Mouse (Mus musculus): Measurements from ENCODE around the gene Abhd14a. TPM values are rescaled to one million over a fixed set of nuclear protein-coding genes. Genes with fewer than 3 reads are reported as not detected.

The Abhd14a gene
- polyA plus RNA-seq, 2 experiments: 14.3 to 16.4 TPM

GRCm38 (mm10) chr9:106402607-106403375, 44.7 kb downstream of the Abhd14a start:
- H3K4me3 ChIP-seq (ENCODE audit: insufficient read depth in 1 of 2, low read depth in 2 of 2, low read length in 2 of 2): no peak overlapping the region
- TF ChIP-seq CTCF (IDR thresholded peaks at IDR 0.05; ENCODE audit: low read depth): no peak
- TF ChIP-seq EP300 (IDR thresholded peaks at IDR 0.05; ENCODE audit: low read depth): no peak
- H3K4me1 ChIP-seq (replicated peaks; ENCODE audit: control insufficient read depth in 2 of 2, insufficient read depth in 2 of 2, low read length in 1 of 2): peaks cover 40 to 53% of the 10 kb centered on the region in 2 experiments
- 70% methylated on average over 16 of the region's 16 CpGs for WGBS (ENCODE audit: insufficient replicate concordance)
- H3K27ac ChIP-seq: peak overlapping the region; percentile 25; the same call in 1 of the 2 replicates
- DNase-seq (ENCODE audit: low read depth in 3 of 3, low spot score in 3 of 3): no peak
- no peak overlapping the region; the same call in 1 of the 2 replicates for H3K9ac ChIP-seq (replicated peaks)
- H3K27me3 ChIP-seq (ENCODE audit: control insufficient read depth, insufficient read depth, low read length): no peaks in the 10 kb centered on the region
- no peaks in the 10 kb centered on the region for H3K9me3 ChIP-seq (ENCODE audit: control insufficient read depth, low read length)
- H3K36me3 ChIP-seq (replicated peaks; ENCODE audit: control insufficient read depth, insufficient read depth, low read depth): no peaks in the 10 kb centered on the region
- H3K4me2 ChIP-seq (ENCODE audit: low read depth): peak overlapping the region; percentile 31
- ATAC-seq (ENCODE audit: insufficient read depth): no peak

- 27% methylated on average over 5 of the region's 5 CpGs for WGBS (ENCODE audit: insufficient replicate concordance)
- Histone ChIP-seq H3K27ac (peak overlapping the region; percentile 25), H3K4me1 (replicated peaks; ENCODE audit: control insufficient read depth in 2 of 2, insufficient read depth in 2 of 2, low read length in 1 of 2) (peaks cover 43 to 58% of the 10 kb centered on the region in 2 experiments), H3K9ac (replicated peaks) (peak overlapping the region; percentile 31), H3K27me3 (ENCODE audit: control insufficient read depth, insufficient read depth, low read length) (no peaks in the 10 kb centered on the region), H3K4me3 (ENCODE audit: insufficient read depth in 1 of 2, low read depth in 2 of 2, low read length in 2 of 2) (no peak overlapping the region), H3K36me3 (replicated peaks; ENCODE audit: control insufficient read depth, insufficient read depth, low read depth) (no peaks in the 10 kb centered on the region), H3K4me2 (ENCODE audit: low read depth) (peak overlapping the region; percentile 31), H3K9me3 (ENCODE audit: control insufficient read depth, low read length) (no peaks in the 10 kb centered on the region)
- 0 out of 2 replicates have a peak, but pooled peaks have one; percentile 34 for TF ChIP-seq EP300 (IDR thresholded peaks at IDR 0.05; ENCODE audit: low read depth)
- no peak for TF ChIP-seq CTCF (IDR thresholded peaks at IDR 0.05; ENCODE audit: low read depth)
- ATAC-seq (ENCODE audit: insufficient read depth): peak; percentile 34
- DNase-seq (ENCODE audit: low read depth in 3 of 3, low spot score in 3 of 3): peak in 1 of 3 experiments; percentile 50
Observed at GRCm38 (mm10) chr9:106402149-106402548, 45.3 kb downstream of the Abhd14a start.

- H3K4me1 ChIP-seq (replicated peaks; ENCODE audit: control insufficient read depth in 2 of 2, insufficient read depth in 2 of 2, low read length in 1 of 2): peaks cover 43 to 58% of the 10 kb centered on the region in 2 experiments
- no peak overlapping the region; the same call in 1 of the 2 replicates for H3K4me2 ChIP-seq (ENCODE audit: low read depth)
- ATAC-seq (ENCODE audit: insufficient read depth) (no peak), DNase-seq (ENCODE audit: low read depth in 3 of 3, low spot score in 3 of 3) (no peak)
- H3K9me3 ChIP-seq (ENCODE audit: control insufficient read depth, low read length): no peaks in the 10 kb centered on the region
- no peaks in the 10 kb centered on the region for H3K36me3 ChIP-seq (replicated peaks; ENCODE audit: control insufficient read depth, insufficient read depth, low read depth)
- peak overlapping the region; percentile 93 for H3K27ac ChIP-seq
- no peak overlapping the region; the same call in 1 of the 2 replicates for H3K9ac ChIP-seq (replicated peaks)
- TF ChIP-seq CTCF (IDR thresholded peaks at IDR 0.05; ENCODE audit: low read depth): no peak
- TF ChIP-seq EP300 (IDR thresholded peaks at IDR 0.05; ENCODE audit: low read depth): no peak
- 81% methylated on average over 3 of the region's 3 CpGs for WGBS (ENCODE audit: insufficient replicate concordance)
- no peak overlapping the region for H3K4me3 ChIP-seq (ENCODE audit: insufficient read depth in 1 of 2, low read depth in 2 of 2, low read length in 2 of 2)
- no peaks in the 10 kb centered on the region for H3K27me3 ChIP-seq (ENCODE audit: control insufficient read depth, insufficient read depth, low read length)
Observed at GRCm38 (mm10) chr9:106399808-106400207, 47.7 kb downstream of the Abhd14a start.

- no peaks in the 10 kb centered on the region for H3K9me3 ChIP-seq (ENCODE audit: control insufficient read depth, low read length)
- peak overlapping the region; percentile 71 for H3K4me2 ChIP-seq (ENCODE audit: low read depth)
- no peaks in the 10 kb centered on the region for H3K36me3 ChIP-seq (replicated peaks; ENCODE audit: control insufficient read depth, insufficient read depth, low read depth)
- ATAC-seq (ENCODE audit: insufficient read depth): peak; percentile 90
- H3K27ac ChIP-seq: peak overlapping the region; percentile 93
- TF ChIP-seq CTCF (IDR thresholded peaks at IDR 0.05; ENCODE audit: low read depth): peak; percentile 32
- TF ChIP-seq EP300 (IDR thresholded peaks at IDR 0.05; ENCODE audit: low read depth): peak; percentile 83
- H3K4me3 ChIP-seq (ENCODE audit: insufficient read depth in 1 of 2, low read depth in 2 of 2, low read length in 2 of 2): peak overlapping the region in 1 of 2 experiments; percentile 38; a peak in 2 of 4 replicates
- WGBS (ENCODE audit: insufficient replicate concordance): 31% methylated on average over 9 of the region's 9 CpGs
- peak overlapping the region; percentile 48 for H3K9ac ChIP-seq (replicated peaks)
- H3K4me1 ChIP-seq (replicated peaks; ENCODE audit: control insufficient read depth in 2 of 2, insufficient read depth in 2 of 2, low read length in 1 of 2): peaks cover 43 to 59% of the 10 kb centered on the region in 2 experiments
- DNase-seq (ENCODE audit: low read depth in 3 of 3, low spot score in 3 of 3): peak; percentile 71 to 81 (median 71)
- H3K27me3 ChIP-seq (ENCODE audit: control insufficient read depth, insufficient read depth, low read length): no peaks in the 10 kb centered on the region
Observed at GRCm38 (mm10) chr9:106398667-106399311, 48.7 kb downstream of the Abhd14a start.

- Histone ChIP-seq H3K4me2 (ENCODE audit: low read depth) (peak overlapping the region; percentile 41), H3K4me1 (replicated peaks; ENCODE audit: control insufficient read depth in 2 of 2, insufficient read depth in 2 of 2, low read length in 1 of 2) (peaks cover 34 to 53% of the 10 kb centered on the region in 2 experiments), H3K27me3 (ENCODE audit: control insufficient read depth, insufficient read depth, low read length) (no peaks in the 10 kb centered on the region), H3K9ac (replicated peaks) (peak overlapping the region; percentile 39), H3K9me3 (ENCODE audit: control insufficient read depth, low read length) (no peaks in the 10 kb centered on the region), H3K4me3 (ENCODE audit: insufficient read depth in 1 of 2, low read depth in 2 of 2, low read length in 2 of 2) (no peak overlapping the region), H3K36me3 (replicated peaks; ENCODE audit: control insufficient read depth, insufficient read depth, low read depth) (no peaks in the 10 kb centered on the region), H3K27ac (peak overlapping the region; percentile 80)
- peak in 2 of 3 experiments; percentile 14 to 54 for DNase-seq (ENCODE audit: low read depth in 3 of 3, low spot score in 3 of 3)
- WGBS (ENCODE audit: insufficient replicate concordance): 23% methylated on average over 4 of the region's 4 CpGs
- ATAC-seq (ENCODE audit: insufficient read depth): peak; percentile 47
- TF ChIP-seq EP300 (IDR thresholded peaks at IDR 0.05; ENCODE audit: low read depth): peak; percentile 39
- no peak for TF ChIP-seq CTCF (IDR thresholded peaks at IDR 0.05; ENCODE audit: low read depth)
Observed at GRCm38 (mm10) chr9:106397733-106398132, 49.7 kb downstream of the Abhd14a start.
